Mouse (Mus musculus) midbrain, embryonic 12.5 days (tissue): ENCODE results near the gene Psmd1. TPM values are rescaled to one million over a fixed set of nuclear protein-coding genes. Genes with fewer than 3 reads are reported as not detected.

Source experiments
- ATAC-seq: fragments of 200-750 bp; cut with Nextera tagmentation; 2 replicates; pipeline ENCODE4 v1.8.0; 2017; ENCODE audit warnings: low read depth, moderate TSS enrichment, moderate library complexity; ENCODE audit not compliant: low FRiP score
- H3K27ac ChIP-seq: fragments of 300-500 bp; sonication (generic); replicated peaks from 2 replicates; pipeline ENCODE4 v1.5.1; 2016; ENCODE audit warnings: mild to moderate bottlenecking
- H3K27me3 ChIP-seq: fragments of 300-500 bp; sonication (generic); 2 replicates; pipeline ENCODE4 v1.6.1; 2016; ENCODE audit warnings: mild to moderate bottlenecking
- H3K36me3 ChIP-seq: fragments of 300-500 bp; sonication (generic); 2 replicates; pipeline ENCODE4 v1.6.1; 2016
- H3K4me1 ChIP-seq: fragments of 300-500 bp; sonication (generic); 2 replicates; pipeline ENCODE4 v1.6.1; 2016
- H3K4me2 ChIP-seq: fragments of 300-500 bp; sonication (generic); replicated peaks from 2 replicates; pipeline ENCODE4 v1.6.1; 2016; ENCODE audit warnings: mild to moderate bottlenecking, moderate library complexity
- H3K4me3 ChIP-seq: fragments of 300-500 bp; sonication (generic); 2 replicates; pipeline ENCODE4 v1.5.1; 2016; ENCODE audit warnings: mild to moderate bottlenecking
- H3K9ac ChIP-seq: fragments of 300-500 bp; sonication (generic); replicated peaks from 2 replicates; pipeline ENCODE4 v1.6.1; 2016; ENCODE audit warnings: mild to moderate bottlenecking, moderate library complexity
- H3K9me3 ChIP-seq: fragments of 300-500 bp; sonication (generic); 2 replicates; pipeline ENCODE4 v1.6.1; 2016; ENCODE audit warnings: mild to moderate bottlenecking
- WGBS: fragments of 180-500 bp; shearing (Covaris S2); methylation state at CpG from one replicate; pipeline ENCODE4 v1.1.7; 2016; 5-methylcytosine and 5-hydroxymethylcytosine counted together
- polyA plus RNA-seq: library from polyadenylated mRNA; unstranded; fragments of >200 nt; fragmentation: Nextera tagmentation; extraction: Ambion mirVana; gene quantifications from 2 replicates; pipeline ENCODE4 v1.2.1, GENCODE M21; 2016

Psmd1 gene
- polyA plus RNA-seq, 1 experiment from 2014 or later, result 195 TPM

GRCm38 (mm10) chr1:86178462-86179253, 114.5 kb downstream of the Psmd1 start:
- Histone ChIP-seq H3K4me1 (no peaks in the 10 kb centered on the region), H3K36me3 (peaks cover 44% of the 10 kb centered on the region), H3K4me3 (no peak overlapping the region), H3K27me3 (no peaks in the 10 kb centered on the region), H3K4me2 (no peak overlapping the region), H3K27ac (no peak overlapping the region), H3K9me3 (no peaks in the 10 kb centered on the region), H3K9ac (no peak overlapping the region)
- ATAC-seq, result peak; percentile 69
- 52% methylated on average over 7 of the region's 7 CpGs for WGBS

DNA sequence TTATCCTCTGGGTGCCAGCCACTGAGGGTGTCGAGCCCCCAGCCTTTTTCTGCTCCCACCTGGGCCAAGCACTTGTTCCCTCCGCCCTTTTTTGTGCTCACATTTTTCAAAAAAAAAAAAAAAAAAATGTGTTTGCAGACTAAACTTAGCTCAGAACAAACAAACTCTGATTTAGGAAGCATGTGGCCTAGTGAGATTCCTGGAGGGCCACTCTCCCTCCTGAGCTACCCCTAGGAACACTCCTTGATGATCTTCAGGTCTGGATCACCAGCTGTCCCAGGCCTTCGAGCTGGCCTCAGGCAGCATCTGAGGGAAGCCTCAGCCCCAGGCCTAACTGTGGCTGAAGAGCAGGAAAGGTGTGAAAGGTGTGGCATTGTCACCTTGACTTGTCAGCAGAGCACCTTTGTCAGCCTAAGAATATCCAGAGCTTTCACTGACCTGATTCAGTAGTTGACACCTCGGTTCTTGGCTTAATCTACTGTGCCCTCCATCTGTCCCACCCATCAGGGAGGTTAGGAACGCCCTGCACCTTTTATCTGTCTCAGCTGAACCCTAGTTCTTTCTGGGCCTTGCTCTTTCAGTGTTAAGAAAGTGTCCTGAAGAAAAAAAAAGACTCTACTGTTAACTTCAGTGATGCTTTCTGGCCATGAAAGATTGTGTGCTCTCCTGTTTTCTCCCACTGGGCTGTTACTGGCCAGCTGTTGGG, 118.0 kb downstream of the Psmd1 start:
- no peak overlapping the region for H3K9ac ChIP-seq
- ATAC-seq, result no peak
- no peaks in the 10 kb centered on the region for H3K4me1 ChIP-seq
- H3K4me2 ChIP-seq, result no peak overlapping the region
- no peak overlapping the region for H3K4me3 ChIP-seq
- no peak overlapping the region for H3K27ac ChIP-seq
- 83% methylated on average over 5 of the region's 5 CpGs for WGBS
- no peaks in the 10 kb centered on the region for H3K9me3 ChIP-seq
- peaks cover 21% of the 10 kb centered on the region for H3K36me3 ChIP-seq
- no peaks in the 10 kb centered on the region for H3K27me3 ChIP-seq

DNA sequence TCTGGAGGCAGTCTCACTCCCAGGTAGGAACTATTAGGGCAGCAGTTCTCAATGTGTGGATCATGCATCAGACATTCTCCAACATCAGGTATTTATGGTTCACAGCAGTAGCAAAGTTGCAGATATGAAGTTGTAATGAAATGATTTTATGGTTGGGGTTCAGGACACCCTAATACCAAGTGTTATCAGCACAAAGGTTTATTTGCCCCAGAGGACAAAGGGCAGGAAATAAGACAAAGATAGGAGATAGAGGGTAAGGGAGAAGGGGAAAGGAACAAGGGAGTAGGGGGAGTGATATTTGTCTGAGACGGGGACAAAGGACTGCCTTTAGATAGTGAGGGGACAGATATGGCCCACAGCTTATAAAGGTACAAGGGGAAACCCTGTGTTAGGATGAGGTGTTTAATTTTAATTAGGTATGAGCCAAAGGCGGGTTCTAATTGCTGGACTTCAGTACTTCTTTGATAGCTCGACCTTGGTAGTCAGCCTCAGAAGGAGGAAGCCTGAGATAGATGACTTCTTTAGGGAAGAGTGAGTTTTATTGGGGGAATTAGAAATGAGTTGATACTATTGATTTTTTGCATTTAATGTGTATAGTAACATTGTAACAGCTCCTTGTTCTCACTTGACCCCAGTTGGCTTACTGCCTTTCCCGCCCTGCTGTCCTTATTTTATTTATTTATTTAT, 119.5 kb downstream of the Psmd1 start:
- WGBS, result 90% methylated on average over 4 of the region's 4 CpGs
- no peak for ATAC-seq
- H3K9ac ChIP-seq, result no peak overlapping the region
- no peak overlapping the region for H3K27ac ChIP-seq
- peaks cover 14% of the 10 kb centered on the region for H3K36me3 ChIP-seq
- H3K27me3 ChIP-seq, result no peaks in the 10 kb centered on the region
- H3K4me1 ChIP-seq, result no peaks in the 10 kb centered on the region
- no peaks in the 10 kb centered on the region for H3K9me3 ChIP-seq
- H3K4me2 ChIP-seq, result no peak overlapping the region
- no peak overlapping the region for H3K4me3 ChIP-seq

- Histone ChIP-seq H3K27ac (no peak overlapping the region), H3K4me3 (no peak overlapping the region), H3K27me3 (no peaks in the 10 kb centered on the region), H3K36me3 (peaks cover 28% of the 10 kb centered on the region), H3K9me3 (no peaks in the 10 kb centered on the region), H3K4me2 (no peak overlapping the region), H3K9ac (no peak overlapping the region), H3K4me1 (no peaks in the 10 kb centered on the region)
- WGBS, result 90% methylated on average over 7 of the region's 7 CpGs
- ATAC-seq, result no peak
These were observed 122.6 kb downstream of the Psmd1 start for GRCm38 (mm10) chr1:86186762-86187161.

GRCm38 (mm10) chr1:86187856-86188255, 123.7 kb downstream of the Psmd1 start:
- ATAC-seq, result no peak
- no peaks in the 10 kb centered on the region for H3K27me3 ChIP-seq
- H3K27ac ChIP-seq, result no peak overlapping the region
- no peak overlapping the region for H3K4me2 ChIP-seq
- H3K36me3 ChIP-seq, result peaks cover 28% of the 10 kb centered on the region
- H3K9me3 ChIP-seq, result no peaks in the 10 kb centered on the region
- no peaks in the 10 kb centered on the region for H3K4me1 ChIP-seq
- H3K9ac ChIP-seq, result no peak overlapping the region
- WGBS, result 70% methylated on average over 2 of the region's 2 CpGs
- no peak overlapping the region for H3K4me3 ChIP-seq

- WGBS, result 92% methylated on average over 2 of the region's 2 CpGs
- H3K9me3 ChIP-seq, result no peaks in the 10 kb centered on the region
- H3K27me3 ChIP-seq, result no peaks in the 10 kb centered on the region
- H3K9ac ChIP-seq, result no peak overlapping the region
- no peak overlapping the region for H3K27ac ChIP-seq
- no peaks in the 10 kb centered on the region for H3K4me1 ChIP-seq
- H3K4me2 ChIP-seq, result no peak overlapping the region
- peaks cover 27% of the 10 kb centered on the region for H3K36me3 ChIP-seq
- no peak for ATAC-seq
- no peak overlapping the region for H3K4me3 ChIP-seq
These were observed 124.1 kb downstream of the Psmd1 start for GRCm38 (mm10) chr1:86188271-86188670.

Other genes with a start within 250 kb of the Psmd1 start
- gene Itm2c, start 170.1 kb upstream of the Psmd1 start, polyA plus RNA-seq, result 146 and 163 TPM in 2 replicates
- gene 4933407L21Rik, start 135.9 kb upstream of the Psmd1 start, polyA plus RNA-seq, result 2.4 and 3.0 TPM in 2 replicates
- gene Gpr55, start 103.4 kb upstream of the Psmd1 start, polyA plus RNA-seq, result 0.05 and 0.08 TPM in 2 replicates
- 0.17 TPM in 1 of 2 replicates, not detected in the other for gene Spata3, start 47.6 kb upstream of the Psmd1 start, polyA plus RNA-seq
- 0.20 and 0.48 TPM in 2 replicates for gene 2810459M11Rik, start 18.5 kb upstream of the Psmd1 start, polyA plus RNA-seq
- gene Htr2b, start 47.6 kb downstream of the Psmd1 start, polyA plus RNA-seq, result 0.29 and 0.33 TPM in 2 replicates
- not detected in 2 replicates for gene Gm21972, start 69.2 kb downstream of the Psmd1 start, polyA plus RNA-seq
- gene Armc9, start 90.4 kb downstream of the Psmd1 start, polyA plus RNA-seq, result 37.9 and 41.2 TPM in 2 replicates
- gene B3gnt7, start 238.4 kb downstream of the Psmd1 start, polyA plus RNA-seq, result 2.3 and 2.4 TPM in 2 replicates